Mouse (Mus musculus) kidney, postnatal 14 days (tissue): ENCODE data around the gene Decr2.
"Not testable (repeated sequence)": the region's sequence is repeated elsewhere in the genome, so short reads cannot be mapped to it uniquely, and the experiment has no call there.

Source experiments
- DNase-seq: peaks from one replicate; pipeline ENCODE4 v3.0.0; 2022; ENCODE audit warnings: mixed read lengths

Decr2 gene

DNA sequence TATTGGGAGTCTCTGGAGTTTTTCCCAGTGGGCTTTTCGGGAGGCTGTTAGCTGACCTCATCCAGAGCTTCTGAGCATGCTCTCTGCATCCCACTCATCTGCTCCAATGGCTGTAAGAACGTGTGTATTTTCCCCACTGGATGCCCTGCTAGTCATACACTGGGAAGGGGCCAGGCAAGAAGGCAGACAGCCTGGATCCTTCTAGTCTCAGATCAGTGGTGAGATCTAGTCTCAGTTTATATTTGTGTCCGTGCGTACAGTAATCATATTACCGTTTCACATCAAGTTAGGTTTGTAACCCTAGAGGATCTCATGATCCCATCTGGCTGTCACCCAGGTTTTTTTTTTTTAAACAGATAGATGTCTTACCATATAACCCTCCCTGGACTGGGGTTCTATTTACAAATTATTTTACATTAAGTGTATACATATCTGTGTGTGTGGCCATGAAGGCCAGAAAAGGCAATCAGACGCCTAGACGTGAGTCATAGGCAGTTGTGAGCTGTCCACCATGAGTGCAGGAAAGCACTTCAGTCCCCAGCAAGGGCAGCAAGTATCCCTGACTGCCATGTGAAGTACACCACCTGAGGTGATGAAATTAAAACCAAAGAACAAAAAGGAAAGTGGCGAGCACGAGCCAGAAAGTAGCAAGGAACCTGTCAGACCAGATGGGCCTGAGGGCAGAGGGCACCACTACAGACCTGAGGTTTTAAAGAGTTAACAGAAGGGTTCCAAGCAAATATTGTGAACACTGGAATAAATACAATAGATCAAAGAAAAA, 32.2 kb downstream of the Decr2 start:
- DNase-seq, result no peak

DNA sequence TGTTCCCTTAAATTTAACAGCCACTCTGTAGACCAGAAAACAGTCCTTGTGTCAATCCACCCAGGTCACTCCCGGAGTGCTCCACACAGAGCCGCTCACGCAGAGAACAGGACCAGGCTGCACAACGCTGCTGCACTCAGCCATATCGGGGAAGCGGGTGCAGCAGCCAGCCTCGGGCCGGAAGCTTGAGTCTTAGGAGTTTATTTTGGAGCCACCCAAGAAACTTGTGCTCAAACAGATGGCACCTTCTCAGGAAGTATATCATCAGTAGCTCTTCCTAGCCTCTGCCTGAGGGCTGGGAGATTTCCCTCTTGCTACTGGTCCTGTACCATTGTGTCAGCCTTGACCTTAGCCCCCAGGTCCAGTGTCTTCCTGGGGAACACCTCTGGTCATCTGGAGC, 32.9 kb downstream of the Decr2 start:
- no peak for DNase-seq

- peak; percentile 47 for DNase-seq
Observed at GRCm38 (mm10) chr17:26055164-26055563, 35.0 kb downstream of the Decr2 start.

GRCm38 (mm10) chr17:26054133-26054845, 35.8 kb downstream of the Decr2 start:
- peak; percentile 62 for DNase-seq

- no peak for DNase-seq
Observed at GRCm38 (mm10) chr17:26052706-26053105, 37.4 kb downstream of the Decr2 start.

- DNase-seq, result peak; percentile 28
Observed at GRCm38 (mm10) chr17:26052074-26052473, 38.1 kb downstream of the Decr2 start.

GRCm38 (mm10) chr17:26048118-26048517, 42.0 kb downstream of the Decr2 start:
- DNase-seq, result no peak

- DNase-seq, result no peak
Observed at GRCm38 (mm10) chr17:26046253-26046997, 43.7 kb downstream of the Decr2 start.

DNA sequence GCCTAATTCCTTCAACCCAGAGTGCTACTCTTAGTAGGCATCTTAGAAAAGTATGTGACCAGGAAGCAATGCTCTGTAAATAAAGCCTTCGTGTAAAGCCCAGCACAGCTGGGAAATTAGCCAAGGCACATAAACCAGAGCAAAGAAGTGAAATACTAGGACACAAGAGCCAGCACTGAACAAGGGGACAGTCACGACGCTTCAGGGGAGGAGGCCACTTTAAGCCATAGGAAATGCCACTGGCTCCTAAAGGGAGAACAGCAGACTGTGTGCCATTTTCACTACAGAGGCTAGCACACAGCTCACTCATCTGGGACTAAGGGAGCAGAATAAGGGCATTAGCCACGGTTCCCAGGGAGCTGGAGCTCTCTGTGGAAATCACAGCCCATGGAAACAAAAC, 44.9 kb downstream of the Decr2 start:
- DNase-seq, result peak; percentile 32

DNA sequence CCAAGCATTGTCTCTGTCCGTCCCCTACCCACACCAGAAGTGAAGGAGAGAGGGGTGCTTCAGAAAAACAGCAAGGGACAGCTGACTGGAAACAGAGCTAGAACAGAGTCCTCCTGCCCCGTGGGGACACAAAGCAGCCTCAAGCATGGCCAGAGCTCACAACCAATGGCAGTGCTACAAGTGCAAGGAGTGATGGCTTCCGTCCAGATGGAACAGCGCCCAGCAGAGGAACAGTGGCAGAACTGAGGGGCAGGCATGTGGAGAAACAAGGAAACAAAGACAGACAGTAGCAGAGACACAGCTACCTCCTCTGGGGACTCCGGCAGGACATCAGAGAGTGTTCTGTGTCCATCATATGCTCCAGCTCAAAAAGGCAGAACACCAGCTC, 46.9 kb downstream of the Decr2 start:
- DNase-seq, result peak; percentile 88

GRCm38 (mm10) chr17:26042599-26043248, 47.4 kb downstream of the Decr2 start:
- DNase-seq, result no peak

DNA sequence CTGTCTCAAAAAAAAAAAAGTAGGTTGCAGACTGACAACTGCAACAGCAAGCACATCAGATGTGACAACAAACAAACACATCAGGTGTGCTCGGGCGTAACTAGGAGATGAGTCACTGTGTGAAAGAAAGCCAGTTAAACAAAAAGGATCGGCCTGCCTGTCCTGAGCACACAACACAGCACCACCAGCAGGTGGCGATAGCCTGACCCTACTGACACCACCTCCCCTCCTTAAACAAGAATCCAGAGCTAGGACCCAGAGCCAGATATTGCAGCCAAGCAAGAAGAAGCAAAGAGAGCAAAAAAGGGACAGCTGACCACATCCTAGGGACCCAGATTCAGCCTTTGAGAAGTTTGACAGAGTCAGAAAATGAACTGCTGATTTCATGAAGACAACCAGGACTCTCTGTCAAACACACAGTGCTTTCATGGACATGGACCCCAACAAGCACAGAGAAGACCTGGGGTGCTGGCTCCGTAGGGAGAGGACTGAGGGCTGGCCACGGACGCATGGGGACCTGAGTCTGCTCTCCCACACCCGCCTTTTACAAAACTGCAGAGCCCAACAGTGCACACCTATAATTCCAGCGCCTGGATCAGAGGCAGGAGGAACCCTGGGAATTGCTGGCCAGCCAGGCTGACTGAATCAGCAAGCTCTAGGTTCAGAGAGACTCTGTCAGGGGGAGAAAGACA, 48.9 kb downstream of the Decr2 start:
- DNase-seq, result peak; percentile 73

- DNase-seq, result not testable (repeated sequence)
Observed at GRCm38 (mm10) chr17:26040711-26041110, 49.4 kb downstream of the Decr2 start.

- DNase-seq, result no peak
Observed at GRCm38 (mm10) chr17:26032037-26032436, 58.1 kb downstream of the Decr2 start.

DNA sequence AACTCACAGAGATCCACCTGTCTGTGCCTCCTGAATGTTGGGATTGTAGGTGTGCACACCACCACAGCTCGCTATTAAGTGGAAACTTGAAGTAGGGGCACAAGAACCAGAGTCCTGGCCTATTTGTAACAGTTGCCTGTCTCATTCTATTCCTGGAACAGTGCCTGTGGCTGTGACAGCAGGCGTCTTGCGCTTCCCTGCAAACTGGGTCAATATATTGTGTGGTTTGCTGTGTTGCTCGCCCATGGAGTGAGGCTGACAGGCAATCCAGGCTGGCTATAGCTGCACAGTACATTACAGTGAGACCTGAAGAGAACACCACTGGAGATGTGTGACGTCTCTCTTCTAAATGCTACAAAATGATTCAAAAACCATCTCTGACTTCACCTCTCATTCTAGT, 58.6 kb downstream of the Decr2 start:
- DNase-seq, result no peak
